Mouse (Mus musculus) brown adipose tissue, adult 24 weeks (tissue): ENCODE results near the gene Rreb1. TPM values are rescaled to one million over a fixed set of nuclear protein-coding genes. Genes with fewer than 3 reads are reported as not detected.
A peak's percentile ranks its signal among the peaks of the same experiment; 100 is the strongest.

Experiments used
- H3K27ac ChIP-seq: fragments of 200-500 bp; replicated peaks from 2 replicates; pipeline ENCODE4 v1.5.1; 2012; ENCODE audit warnings: low read depth, mild to moderate bottlenecking, low read length
- H3K4me1 ChIP-seq: fragments of 200-500 bp; 2 replicates; pipeline ENCODE4 v1.6.1; 2012; ENCODE audit warnings: low read length, mixed read lengths; ENCODE audit not compliant: control insufficient read depth, insufficient read depth, insufficient read length
- H3K4me3 ChIP-seq: fragments of 200-500 bp; 2 replicates; pipeline ENCODE4 v1.5.1; 2012; ENCODE audit warnings: low read depth, mild to moderate bottlenecking, low read length, moderate library complexity; ENCODE audit not compliant: insufficient read depth
- polyA plus RNA-seq: library from polyadenylated mRNA; stranded (reverse); fragments of >200 nt; gene quantifications from 2 replicates; pipeline ENCODE4 v1.2.4, GENCODE M21; 2012; ENCODE audit not compliant: missing spikeins, insufficient read depth, insufficient read length

Rreb1 gene
- polyA plus RNA-seq, 1 experiment = 43.1 TPM

DNA sequence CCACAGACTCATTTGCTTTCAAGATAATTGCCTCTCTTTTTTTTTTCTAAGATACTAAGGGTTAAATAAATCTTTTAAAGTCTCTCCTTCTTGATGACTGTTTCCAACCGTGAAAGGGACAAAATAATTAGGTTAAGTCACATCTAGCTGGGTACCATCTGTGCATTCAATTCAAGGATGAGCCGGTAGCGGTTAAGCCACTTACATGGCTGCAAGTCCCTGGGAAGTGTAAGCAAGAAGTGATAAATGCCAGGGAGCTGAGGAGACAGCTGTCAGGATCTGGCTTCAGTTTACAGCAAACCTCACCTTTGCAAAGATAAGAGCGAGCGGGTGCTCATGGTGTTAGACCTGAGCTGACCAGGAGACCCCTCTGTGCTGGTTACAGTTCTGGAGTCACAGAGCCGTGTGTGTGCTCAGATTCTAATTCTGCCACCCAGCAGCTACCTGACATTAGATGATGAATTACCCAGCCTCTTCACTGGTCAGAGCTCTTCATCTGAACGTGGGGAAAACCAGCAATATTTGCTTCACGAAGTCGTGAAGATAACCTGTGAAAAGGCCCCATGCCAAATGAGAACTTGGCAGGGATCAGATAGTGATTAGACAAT is 14.3 kb upstream of the Rreb1 start:
- peaks cover 8% of the 10 kb centered on the region for H3K4me1 ChIP-seq
- peak overlapping the region; percentile 79 for H3K27ac ChIP-seq
- no peak overlapping the region for H3K4me3 ChIP-seq

DNA sequence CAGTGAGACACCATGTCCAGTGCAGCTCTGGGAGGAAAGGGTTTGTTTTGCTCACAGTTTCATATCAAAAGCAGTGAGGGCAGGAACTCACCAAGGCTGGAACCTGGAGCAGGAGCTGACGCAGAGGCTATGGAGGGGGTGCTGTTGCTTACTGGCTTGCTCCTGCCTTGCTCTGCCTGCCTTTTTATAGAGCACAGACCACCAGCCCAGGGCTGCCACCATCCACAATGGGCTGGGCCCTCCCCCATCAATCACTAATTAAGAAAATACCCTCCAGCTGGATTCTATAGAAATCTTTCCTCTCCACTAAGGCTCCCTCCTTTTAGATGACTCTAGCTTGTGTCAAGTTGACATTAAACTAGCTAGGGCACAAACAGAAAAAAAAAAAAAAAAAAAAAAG is 8.4 kb upstream of the Rreb1 start:
- Histone ChIP-seq H3K27ac (no peak overlapping the region), H3K4me1 (no peaks in the 10 kb centered on the region), H3K4me3 (no peak overlapping the region)

DNA sequence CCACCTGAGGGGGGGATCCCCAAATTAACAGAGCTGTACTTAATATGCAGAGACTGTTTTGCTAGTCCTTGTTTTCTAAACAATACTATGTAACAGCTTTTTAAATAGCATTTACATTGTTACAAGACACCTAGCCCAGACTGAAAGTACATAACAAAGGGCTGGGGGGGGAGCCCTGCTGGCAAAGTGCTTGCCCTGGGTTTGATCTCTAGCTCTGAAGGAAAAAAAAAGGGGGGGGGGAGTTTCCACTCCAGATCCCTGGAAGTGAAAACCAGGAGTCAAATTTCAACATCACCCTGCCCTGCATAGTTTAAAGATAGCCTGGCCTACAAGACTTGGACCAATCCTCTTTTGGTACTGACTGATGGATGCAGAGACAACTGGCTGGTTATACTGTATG is 4.7 kb upstream of the Rreb1 start:
- no peak overlapping the region for H3K4me3 ChIP-seq
- H3K27ac ChIP-seq = no peak overlapping the region
- no peaks in the 10 kb centered on the region for H3K4me1 ChIP-seq

- no peak overlapping the region for H3K4me3 ChIP-seq
- H3K27ac ChIP-seq = no peak overlapping the region
- H3K4me1 ChIP-seq = no peaks in the 10 kb centered on the region
Measured at GRCm38 (mm10) chr13:37776675-37777074, 1.5 kb upstream of the Rreb1 start.

- Histone ChIP-seq H3K4me1 (no peaks in the 10 kb centered on the region), H3K27ac (peak overlapping the region; percentile 48), H3K4me3 (peak overlapping the region; percentile 67)
Measured at GRCm38 (mm10) chr13:37777351-37778146, 651 bp upstream of the Rreb1 start.

DNA sequence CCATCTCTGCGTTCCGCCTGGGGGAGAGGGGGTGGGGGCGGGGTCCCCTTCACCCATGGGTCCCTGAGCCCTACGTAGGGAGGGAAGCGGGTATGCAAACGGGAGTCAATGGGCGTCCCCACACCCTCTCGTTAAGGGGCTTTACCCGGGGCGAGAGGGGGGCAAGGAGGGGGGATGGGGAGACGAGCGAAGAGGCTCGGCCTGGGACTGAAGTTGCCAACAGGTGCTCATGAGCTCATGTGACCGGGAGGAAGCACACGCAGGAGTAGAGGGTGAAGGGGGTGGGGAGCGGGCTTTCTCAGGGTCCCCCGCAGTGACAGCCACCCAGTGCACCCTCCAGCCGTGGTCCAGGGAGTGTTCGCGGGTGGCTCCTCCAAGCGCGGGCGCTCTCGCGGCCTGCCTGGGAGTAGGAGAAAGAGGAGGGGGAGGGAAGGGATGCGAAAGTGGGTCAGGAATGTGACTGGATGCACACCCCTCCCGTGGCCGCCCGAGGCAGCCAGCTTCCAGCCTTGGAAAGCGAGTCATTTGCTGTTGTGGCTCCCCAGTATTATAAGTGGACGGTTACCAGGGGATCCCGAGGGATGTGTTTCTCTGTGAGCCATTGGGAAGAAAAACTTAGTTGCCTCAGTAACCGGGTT is 513 bp downstream of the Rreb1 start:
- H3K4me1 ChIP-seq = no peaks in the 10 kb centered on the region
- peak overlapping the region; percentile 50; the same call in 1 of the 2 replicates for H3K27ac ChIP-seq
- H3K4me3 ChIP-seq = peak overlapping the region; percentile 67

DNA sequence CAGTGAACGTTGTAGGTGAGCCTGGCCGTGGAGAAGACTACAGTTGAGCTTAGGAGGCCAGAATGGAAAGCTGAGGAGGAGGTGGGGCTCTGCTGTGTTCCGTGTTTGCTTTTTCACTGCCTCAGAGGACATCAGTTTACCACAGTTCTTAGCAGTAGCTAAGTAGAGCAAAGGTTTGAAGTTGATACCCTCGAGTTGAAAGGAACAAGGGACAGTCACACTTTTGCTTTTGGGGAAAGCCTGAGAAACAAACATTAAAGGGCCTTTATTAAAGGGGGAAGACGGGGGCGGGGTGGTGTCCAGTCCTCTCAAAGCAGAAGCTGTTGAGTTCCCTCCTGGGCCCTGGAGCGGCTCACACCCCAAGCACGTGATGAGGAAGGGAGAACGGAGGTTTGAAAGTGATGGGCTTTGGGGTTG is 1.1 kb downstream of the Rreb1 start:
- peak overlapping the region; percentile 67 for H3K4me3 ChIP-seq
- peak overlapping the region; percentile 50; the same call in 1 of the 2 replicates for H3K27ac ChIP-seq
- H3K4me1 ChIP-seq = no peaks in the 10 kb centered on the region

DNA sequence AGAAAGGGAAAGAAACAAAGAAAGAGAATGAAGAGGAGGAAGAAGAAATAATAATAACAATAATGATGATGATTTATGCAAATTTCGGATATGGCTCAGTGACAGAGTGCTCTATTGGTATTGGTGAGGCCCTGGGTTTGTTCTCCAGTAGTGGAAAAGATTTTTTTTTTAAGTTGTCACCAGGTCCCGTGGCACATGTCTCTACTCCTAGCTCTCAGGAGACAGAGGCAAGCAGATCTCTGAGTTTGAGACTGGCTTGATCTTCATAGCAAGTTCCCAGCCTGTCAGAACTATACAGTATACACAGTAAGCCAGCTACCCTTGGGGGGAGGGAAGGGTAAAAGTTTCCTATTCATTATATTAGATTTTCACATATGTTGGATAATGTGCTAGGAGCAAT is 3.4 kb downstream of the Rreb1 start:
- no peak overlapping the region for H3K4me3 ChIP-seq
- H3K4me1 ChIP-seq = no peaks in the 10 kb centered on the region
- H3K27ac ChIP-seq = no peak overlapping the region

DNA sequence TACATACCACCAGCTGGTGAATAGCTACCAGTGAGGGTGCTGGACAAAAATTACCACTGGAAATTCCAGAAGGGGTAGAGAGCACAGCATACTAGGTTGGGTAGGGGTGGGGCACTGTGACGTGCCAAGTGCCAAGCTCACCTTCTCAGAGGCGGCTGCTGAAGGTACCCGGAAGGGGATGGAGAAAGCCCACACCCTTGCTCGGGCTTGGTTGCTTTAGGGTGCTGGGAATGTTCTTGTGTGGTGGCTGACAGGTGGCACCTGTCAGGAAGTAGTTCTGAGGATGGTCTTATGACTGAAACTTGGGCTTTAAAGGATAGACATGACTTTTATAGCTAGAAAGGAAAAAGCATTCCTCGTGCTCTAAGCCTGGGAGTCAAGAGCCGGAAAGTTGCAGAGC is 3.9 kb downstream of the Rreb1 start:
- Histone ChIP-seq H3K4me1 (no peaks in the 10 kb centered on the region), H3K4me3 (no peak overlapping the region), H3K27ac (no peak overlapping the region)

DNA sequence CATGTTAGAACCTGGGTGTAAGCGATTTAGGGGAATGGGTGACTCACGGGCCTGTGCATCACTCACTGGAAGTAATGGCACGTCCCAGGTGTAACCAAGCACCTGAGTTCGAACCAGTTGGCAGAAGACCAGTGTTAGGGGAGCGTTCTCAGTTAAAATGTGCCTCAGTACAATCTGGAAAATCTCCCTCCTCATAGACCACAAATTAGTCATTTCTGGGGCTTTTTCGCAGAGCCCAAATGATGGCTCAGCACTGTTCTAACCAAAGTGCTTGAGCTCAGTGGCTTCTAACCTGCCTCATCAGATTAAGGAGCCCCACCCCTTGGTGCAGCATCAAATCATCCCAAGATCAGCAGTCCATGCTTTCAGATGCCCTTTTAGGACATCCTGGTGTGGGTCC is 5.5 kb downstream of the Rreb1 start:
- Histone ChIP-seq H3K27ac (no peak overlapping the region), H3K4me1 (no peaks in the 10 kb centered on the region), H3K4me3 (no peak overlapping the region)

- no peak overlapping the region for H3K4me3 ChIP-seq
- no peak overlapping the region for H3K27ac ChIP-seq
- H3K4me1 ChIP-seq = no peaks in the 10 kb centered on the region
Measured at GRCm38 (mm10) chr13:37784226-37784625, 6.0 kb downstream of the Rreb1 start.

DNA sequence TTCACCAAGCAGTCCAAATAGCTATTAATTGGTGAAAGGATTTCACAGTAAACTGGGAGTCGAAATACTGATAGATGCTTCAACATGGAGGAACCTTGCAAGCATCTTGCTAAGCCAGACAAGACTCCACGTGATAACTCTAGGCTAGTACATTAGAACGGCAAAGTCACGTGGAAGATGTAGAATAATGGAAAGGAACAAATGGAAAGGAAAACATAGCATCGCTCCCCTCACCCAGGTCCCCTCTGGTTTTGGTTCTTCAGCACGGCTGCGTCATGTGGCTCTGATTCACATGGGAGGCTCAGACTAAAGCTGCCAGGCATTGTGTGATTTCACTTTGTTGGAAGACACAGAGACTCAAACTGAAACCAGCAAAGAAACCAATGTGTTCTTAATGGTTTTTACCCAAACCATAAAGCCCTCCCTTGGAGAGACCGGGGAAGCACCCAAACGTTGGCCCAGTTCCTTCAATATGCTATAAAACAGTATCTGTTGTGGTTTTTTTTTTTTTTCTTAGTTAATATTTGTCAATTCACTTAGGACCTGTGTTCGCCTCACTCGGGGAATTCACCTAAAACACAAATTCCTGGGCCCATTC is 14.6 kb downstream of the Rreb1 start:
- no peak overlapping the region for H3K27ac ChIP-seq
- no peaks in the 10 kb centered on the region for H3K4me1 ChIP-seq
- no peak overlapping the region for H3K4me3 ChIP-seq

- no peak overlapping the region for H3K27ac ChIP-seq
- no peak overlapping the region for H3K4me3 ChIP-seq
- peaks cover 11% of the 10 kb centered on the region for H3K4me1 ChIP-seq
Measured at GRCm38 (mm10) chr13:37798811-37799210, 20.6 kb downstream of the Rreb1 start.

- no peak overlapping the region for H3K27ac ChIP-seq
- peaks cover 11% of the 10 kb centered on the region for H3K4me1 ChIP-seq
- no peak overlapping the region for H3K4me3 ChIP-seq
Measured at GRCm38 (mm10) chr13:37799413-37799812, 21.2 kb downstream of the Rreb1 start.
